Mouse (Mus musculus) testis, postnatal 10 days (tissue): ENCODE results near the gene Cep78.

Source experiments
- DNase-seq: peaks from one replicate; pipeline ENCODE4 v3.0.0; 2021; ENCODE audit warnings: low spot score

The Cep78 gene

DNA sequence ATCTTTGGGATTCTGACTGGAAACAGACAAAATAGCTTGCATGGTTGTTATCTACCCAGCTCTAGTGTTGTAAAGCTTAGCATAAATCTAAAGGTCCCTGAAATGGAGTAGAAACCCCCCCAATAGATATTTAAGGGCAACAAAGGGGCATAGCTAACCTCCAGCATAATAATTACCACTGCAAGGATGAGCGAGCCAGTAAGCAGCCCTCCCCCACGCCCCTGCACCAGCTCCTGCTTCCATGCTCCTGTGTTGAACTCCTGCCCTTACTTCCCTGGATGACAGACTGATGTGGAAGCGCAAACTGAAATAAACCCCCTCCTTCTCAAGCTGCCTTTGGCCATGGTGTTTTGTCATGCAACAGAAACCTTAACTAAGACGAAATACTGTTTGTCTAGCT is 11.4 kb downstream of the Cep78 start:
- no peak for DNase-seq

DNA sequence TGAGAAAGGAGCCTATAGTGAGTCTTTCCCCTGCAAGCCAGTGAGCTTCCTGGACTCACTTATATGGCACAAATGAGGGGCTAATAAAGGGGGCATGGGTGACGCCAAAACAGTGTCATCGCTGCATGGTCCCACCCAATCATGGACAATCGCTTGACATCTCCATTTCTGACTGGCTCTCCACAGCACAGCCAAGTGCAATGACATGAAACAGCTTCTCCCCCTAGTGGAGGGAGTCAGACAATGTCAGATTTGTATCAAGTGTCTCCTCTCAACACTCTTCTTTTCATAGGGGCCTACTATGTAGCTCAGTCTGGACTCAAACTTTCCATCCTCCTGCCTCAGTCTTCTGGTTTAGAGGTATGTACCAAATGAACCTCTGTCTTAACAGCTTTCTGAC is 19.7 kb downstream of the Cep78 start:
- no peak for DNase-seq

DNA sequence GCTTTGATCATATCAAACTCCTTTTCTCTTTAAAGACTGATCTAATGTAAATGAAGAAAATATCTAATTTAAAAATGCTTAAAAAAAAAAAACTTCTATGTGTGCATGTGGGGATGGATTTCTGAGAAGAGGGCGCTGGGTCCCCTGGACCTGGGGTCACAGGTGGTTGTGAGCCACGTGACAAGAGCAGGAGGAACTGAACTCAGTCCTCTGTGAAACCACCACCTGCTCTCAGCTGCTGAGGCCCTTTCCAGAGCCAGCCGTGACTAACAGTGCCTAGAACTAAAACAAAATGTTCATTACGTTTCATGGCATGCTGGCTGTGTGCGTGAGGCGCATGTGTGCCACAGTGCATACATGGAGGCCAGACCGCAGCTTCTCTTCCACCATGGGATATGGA is 20.3 kb downstream of the Cep78 start:
- no peak for DNase-seq

DNA sequence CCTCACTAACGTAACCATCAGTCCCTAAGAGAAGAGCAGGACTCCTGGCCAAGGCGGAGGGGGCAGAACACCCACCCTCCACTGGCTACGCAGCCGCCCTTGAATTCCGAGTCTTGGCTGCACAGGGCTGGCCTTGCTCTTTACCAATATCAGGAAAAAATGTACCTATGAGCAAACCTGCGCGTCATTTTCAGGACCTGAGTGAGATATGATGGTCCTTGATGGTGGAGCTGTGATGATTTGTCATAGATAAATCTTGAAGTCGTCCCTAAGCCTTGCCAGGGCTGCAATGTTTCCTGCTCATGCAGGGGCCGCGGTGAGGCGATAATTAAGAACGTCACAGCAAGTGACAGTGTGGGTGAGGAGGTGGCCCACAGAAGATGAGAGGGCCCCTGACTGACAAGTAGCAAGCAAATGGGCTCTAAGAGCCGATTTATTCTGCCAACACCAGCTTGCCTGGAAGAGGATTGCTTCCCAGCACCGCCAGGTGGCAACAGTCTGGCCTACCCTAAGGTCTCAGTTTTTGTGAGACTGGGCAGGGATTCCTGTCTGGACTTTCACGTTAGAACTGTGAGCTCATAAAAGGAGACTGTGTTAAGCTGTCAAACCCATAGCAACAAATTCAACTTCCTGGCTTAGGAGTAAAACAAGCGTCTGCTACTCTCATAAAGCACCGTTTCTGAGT is 21.6 kb downstream of the Cep78 start:
- no peak for DNase-seq

- no peak for DNase-seq
These were observed 22.5 kb downstream of the Cep78 start for GRCm38 (mm10) chr19:15962313-15962712.

- DNase-seq: no peak
These were observed 34.6 kb downstream of the Cep78 start for GRCm38 (mm10) chr19:15950225-15950624.

DNA sequence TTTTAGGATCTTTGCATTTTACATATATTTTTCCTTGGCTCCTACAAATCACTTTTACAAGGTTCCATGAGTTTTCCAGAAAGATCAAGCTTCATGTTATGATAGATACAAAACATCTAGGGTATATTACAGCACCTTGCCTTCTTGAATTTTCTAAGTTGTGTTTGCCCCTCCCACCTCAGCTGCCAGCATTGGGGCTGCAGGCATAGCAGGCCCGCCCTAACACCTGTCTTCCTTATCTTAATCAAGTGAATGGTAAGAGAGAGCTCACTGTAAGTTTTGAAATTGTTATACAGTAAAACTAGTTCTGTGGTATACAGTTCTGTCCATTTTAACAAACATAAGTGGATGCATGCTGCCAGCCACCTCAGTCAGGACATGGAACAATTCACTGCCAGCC is 35.9 kb downstream of the Cep78 start:
- DNase-seq: no peak

DNA sequence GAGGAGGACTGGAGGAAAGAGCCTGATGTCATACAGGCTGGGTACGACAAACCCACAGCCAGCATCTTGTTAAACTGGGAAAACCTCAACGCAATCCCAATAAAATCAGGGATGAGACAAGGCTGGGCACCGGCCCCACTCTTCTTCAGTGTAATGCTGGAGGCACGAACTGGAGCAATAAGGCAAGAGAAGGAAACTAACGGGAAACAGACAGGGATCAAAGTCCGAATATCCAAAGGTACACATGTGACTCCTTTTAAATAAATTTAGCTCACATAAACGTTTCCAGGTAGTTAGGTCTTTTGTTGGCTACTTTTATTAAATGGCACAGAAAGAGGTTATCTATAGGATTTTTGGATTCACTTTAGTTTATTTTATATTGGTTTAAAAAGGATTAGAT is 36.4 kb downstream of the Cep78 start:
- no peak for DNase-seq

DNA sequence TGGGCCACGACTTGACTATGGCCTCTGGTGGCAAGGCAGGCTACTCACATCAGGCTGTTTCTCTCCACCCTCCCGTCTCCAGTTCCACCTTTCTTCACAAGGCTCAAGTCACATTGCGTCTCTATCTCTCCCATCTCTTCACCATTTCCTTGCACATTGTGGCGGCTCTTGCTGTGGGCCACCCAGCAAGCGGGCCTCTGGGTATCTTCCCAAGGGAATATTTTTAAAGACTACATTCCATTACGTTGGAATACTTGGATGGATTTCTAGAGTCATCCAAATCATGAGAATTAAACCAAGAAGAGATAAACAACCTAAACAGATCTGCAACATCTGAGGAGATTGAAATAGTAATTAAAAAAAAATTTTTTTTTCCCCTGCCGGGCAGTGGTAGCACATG is 37.6 kb downstream of the Cep78 start, which contains the start of gene Psat1:
TSS of gene Psat1 (minus strand) at position 101 of the 400 bp plus-strand sequence.
- no peak for DNase-seq

GRCm38 (mm10) chr19:15946663-15947062 is 38.1 kb downstream of the Cep78 start:
- DNase-seq: no peak

GRCm38 (mm10) chr19:15943117-15943423 is 41.7 kb downstream of the Cep78 start:
- no peak for DNase-seq

DNA sequence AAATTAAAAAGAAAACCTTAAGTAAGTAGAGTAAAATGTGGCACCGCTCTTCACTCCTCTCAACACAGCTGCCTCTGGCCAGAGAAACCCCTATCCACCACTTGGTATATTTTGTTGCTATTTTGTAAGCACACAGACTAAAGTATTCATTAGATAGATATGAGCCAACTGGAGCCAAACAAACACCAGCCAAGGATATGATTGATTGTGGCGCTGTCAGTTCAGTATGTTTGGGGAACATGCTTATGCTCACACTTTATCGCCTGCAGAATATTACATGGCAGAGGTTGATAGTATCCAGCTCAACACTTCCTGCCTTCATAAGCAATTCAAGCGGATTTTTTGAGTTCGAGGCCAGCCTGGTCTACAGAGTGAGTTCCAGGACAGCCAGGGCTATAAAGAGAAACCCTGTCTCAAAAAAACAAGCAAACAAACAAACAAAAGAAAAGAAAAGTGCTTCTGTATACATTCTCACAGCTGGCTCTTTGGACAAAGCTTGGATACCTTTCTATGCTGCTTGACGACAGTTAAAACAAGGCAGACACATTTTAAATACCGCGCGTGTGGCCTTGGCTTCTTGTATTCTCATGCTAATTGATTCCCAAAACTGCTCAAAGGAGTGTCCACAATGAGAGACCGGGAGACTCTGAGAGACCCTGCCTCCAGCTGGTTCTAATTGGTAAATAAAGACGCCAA is 42.2 kb downstream of the Cep78 start:
- no peak for DNase-seq

GRCm38 (mm10) chr19:15941399-15941798 is 43.4 kb downstream of the Cep78 start:
- no peak for DNase-seq

DNA sequence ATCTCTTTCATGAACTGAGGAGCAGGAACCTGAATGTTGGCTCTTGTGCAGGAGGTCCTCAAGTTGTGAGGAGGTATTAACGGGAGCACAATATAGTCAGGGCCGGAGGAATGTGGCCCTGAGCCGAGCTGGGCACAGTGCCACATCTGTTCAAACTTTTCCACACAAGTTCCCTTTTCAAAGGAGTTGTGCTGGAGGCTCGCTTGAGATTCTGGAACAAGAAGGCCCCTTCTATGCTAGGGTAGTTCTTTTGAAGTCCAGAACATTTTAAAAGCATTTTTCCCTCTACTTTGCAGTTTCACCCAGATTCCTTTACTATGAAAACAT is 59.1 kb downstream of the Cep78 start:
- peak; percentile 91 for DNase-seq

GRCm38 (mm10) chr19:15924866-15925718 is 59.7 kb downstream of the Cep78 start:
- peak; percentile 84 for DNase-seq

DNA sequence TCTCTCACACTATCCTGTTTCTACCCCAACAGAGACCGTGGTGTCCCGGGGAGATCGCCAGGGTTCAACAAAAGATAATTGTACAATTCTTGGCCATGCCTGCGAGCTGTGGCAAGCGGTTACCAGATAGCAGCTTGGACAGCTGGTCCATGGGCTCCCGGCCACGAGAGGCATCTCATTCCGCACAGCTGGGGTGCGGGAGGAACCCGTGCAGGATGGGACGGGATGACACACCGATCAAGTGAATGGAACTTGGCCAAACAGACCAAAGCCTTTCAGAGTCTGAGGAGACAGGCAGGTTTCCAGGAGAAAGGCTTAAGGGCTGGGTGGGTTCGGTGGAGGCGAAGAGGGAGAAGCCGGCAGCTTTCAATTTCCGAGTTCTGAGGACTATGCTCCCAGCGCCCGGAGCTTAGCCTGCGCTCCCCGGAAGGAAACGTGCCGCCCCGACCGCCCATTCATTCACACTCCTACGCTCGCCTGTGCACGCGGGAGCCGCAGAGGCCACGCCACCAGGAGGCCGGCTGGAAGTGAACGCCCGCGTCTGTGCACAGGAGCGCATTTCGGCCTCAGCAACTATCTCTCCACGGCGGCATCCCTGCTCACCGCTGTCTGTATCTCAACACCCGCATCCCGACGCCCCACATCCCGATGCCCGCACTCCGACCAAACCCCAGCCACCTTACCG is 60.5 kb downstream of the Cep78 start:
- DNase-seq: peak; percentile 77

- peak; percentile 62 for DNase-seq
These were observed 61.4 kb downstream of the Cep78 start for GRCm38 (mm10) chr19:15923426-15923825.

DNA sequence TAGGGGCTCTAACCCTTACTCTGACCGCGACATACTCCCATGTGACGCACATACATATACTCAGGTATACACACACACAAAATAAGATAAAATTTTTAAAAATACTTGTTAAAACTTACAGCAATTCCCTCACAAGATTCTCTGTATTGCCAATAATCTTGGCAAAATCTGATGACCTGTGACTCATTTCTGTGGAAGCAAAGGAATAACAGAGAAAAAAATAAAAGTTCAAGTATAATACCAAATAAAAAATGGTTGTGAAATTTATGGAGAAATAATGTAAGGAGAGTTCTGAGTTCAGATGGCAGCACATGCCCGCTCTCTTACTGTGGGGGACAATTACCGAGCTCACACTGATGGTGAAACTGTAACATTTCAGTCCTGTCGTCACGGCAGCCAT is 65.5 kb downstream of the Cep78 start:
- no peak for DNase-seq

- DNase-seq: no peak
These were observed 66.7 kb downstream of the Cep78 start for GRCm38 (mm10) chr19:15918111-15918510.

- peak; percentile 22 for DNase-seq
These were observed 71.4 kb downstream of the Cep78 start for GRCm38 (mm10) chr19:15913249-15913997.

- DNase-seq: no peak
These were observed 73.3 kb downstream of the Cep78 start for GRCm38 (mm10) chr19:15911441-15911840.

DNA sequence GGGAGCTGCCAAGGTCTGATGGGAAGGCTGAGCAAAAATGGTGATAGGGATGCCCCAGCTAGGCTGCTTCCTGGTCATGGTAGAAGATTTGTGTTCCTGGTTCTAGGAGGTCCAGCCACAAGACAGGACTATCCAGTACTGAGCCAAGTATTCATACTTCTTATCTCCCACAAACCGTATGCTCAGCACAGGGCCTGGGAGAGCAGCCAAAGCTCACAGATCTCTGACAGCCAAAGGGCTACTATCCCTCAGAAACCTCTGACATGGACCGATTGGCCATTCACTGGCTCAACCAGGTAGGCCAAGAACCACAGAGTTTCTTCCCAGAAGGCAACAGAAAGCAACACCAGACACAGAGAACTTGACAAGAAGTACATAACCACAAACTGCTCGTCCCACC is 73.8 kb downstream of the Cep78 start:
- DNase-seq: no peak
